Mouse (Mus musculus) bone marrow, adult 2 months (tissue): ENCODE measurements at regions not wholly inside any gene's neighbourhood (a gene's known extent, or its start where the extent isn't known, plus 50 kb on each side); places are given as distances from the start of the nearest gene placed in this dataset.

ENCODE experiments used
- CTCF ChIP-seq: fragments of 200-500 bp; IDR thresholded peaks from 2 replicates; pipeline ENCODE4 v1.5.1; 2011; ENCODE audit warnings: low read length, control low read depth; ENCODE audit not compliant: control insufficient read depth, insufficient read depth
- POLR2A ChIP-seq: fragments of 200-500 bp; IDR thresholded peaks from 2 replicates; pipeline ENCODE4 v1.6.1; 2011; ENCODE audit warnings: low read depth, mild to moderate bottlenecking, control low read depth, low read length, borderline replicate concordance; ENCODE audit not compliant: control insufficient read depth

- TF ChIP-seq CTCF = no peak
- TF ChIP-seq POLR2A = no peak
Observed at GRCm38 (mm10) chr8:26563151-26563550, 414.0 kb upstream of the Zfp703 start.
